Mouse (Mus musculus) cerebellum, postnatal 4 days (tissue): Measurements from ENCODE around the gene Tfcp2.
"Not testable (repeated sequence)": the region's sequence is repeated elsewhere in the genome, so short reads cannot be mapped to it uniquely, and the experiment has no call there.

Experiments
- DNase-seq, 2 experiments: peaks; one replicate each; pipeline ENCODE4 v3.0.0; 2022; ENCODE audit warnings: low spot score in 2 of 2, mixed read lengths in 1 of 2

The Tfcp2 gene

GRCm38 (mm10) chr15:100488297-100488696, 63.5 kb downstream of the Tfcp2 start:
- DNase-seq: not testable (repeated sequence)

DNA sequence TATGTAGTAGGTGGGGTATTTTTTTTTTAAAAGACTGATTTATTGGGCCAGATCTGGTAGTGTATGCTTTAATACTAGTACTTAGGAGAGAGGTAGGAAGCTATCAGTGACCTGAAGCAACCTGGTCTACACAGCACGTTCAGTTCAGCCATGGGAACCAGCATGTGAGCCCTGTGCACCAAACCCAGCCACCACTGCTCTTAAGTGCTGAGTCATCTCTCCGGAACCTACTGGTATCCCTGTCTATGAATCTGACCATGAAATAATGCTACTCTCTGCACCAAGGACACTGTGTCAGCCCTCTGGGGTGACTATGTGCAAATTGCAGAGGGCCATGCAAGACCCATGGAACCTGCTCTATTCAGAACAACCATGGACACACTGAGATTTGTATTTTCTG, 64.8 kb downstream of the Tfcp2 start:
- DNase-seq: no peak

- DNase-seq: no peak
These were observed 65.4 kb downstream of the Tfcp2 start for GRCm38 (mm10) chr15:100486450-100486849.

DNA sequence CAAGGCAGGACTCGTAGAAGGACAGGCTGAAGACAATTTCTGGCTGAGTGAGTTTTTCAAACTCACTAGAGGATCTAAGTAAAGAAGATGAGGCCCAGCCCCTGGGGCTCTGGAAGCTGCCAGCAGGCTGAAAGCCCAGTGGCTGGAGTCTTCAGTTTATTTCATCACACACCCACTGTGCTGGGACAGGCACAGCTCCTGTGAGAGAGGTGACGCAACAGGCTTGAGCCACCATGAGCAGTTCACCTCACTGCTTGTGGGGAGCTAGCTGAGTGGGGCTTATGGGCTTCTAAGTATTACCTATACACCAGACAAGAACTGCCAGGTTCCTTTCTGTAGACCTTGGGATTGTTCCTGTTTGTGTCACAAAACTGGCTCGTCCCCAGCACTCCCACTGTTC, 66.2 kb downstream of the Tfcp2 start:
- DNase-seq: no peak

GRCm38 (mm10) chr15:100478925-100479324, 72.9 kb downstream of the Tfcp2 start:
- no peak for DNase-seq

GRCm38 (mm10) chr15:100478351-100478750, 73.5 kb downstream of the Tfcp2 start:
- no peak for DNase-seq

- DNase-seq: no peak
These were observed 77.8 kb downstream of the Tfcp2 start for GRCm38 (mm10) chr15:100473926-100474503.

- DNase-seq: no peak
These were observed 81.8 kb downstream of the Tfcp2 start for GRCm38 (mm10) chr15:100470037-100470436.

GRCm38 (mm10) chr15:100469189-100469545, 82.6 kb downstream of the Tfcp2 start:
- no peak for DNase-seq

DNA sequence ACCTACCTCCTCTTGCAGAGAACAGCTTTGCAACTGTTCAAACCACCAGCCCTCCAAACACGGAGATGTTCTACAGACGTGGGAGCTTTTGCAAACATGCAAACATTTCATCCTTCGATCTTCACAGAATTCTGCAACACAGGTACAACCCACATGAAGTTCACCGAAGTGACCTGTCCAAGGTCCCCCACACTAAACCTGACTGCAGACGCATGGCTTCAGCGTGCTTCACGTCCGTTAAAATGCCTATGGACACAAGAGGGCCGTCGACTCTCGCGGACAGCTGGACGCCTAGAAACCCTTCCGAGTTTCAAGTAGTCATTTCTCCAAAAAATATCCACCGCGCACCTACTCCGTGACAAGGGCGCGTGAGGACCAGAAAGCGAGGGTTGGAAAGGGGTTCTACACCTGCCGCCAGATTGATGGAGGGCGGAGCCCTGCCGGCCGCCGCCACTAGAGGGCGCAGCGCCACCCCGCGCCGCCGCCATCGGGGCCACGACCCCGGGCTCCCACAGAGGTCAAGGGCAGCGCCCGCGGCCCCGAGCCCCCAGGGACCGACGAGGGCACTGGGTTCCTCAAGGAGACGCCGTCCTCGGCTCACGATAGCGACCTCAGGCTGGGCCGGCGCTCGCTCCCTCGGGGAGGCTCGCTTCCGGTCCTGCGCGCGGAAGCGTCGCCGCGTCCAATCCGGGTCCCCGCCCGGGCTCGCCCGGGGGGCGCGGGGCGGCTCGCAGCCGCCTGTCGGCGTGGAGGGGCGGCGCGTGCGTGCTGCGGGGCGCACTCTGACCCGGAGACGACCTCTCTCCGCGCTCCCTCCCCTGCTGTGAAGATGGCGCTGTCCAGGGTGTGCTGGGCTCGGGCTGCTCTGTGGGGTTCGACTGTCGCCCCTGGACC, 83.3 kb downstream of the Tfcp2 start, which contains the start of gene Letmd1:
Gene Letmd1 (plus strand): TSS at position 729 of the 894 bp plus-strand sequence.
- peak; percentile 82 to 89 for DNase-seq

DNA sequence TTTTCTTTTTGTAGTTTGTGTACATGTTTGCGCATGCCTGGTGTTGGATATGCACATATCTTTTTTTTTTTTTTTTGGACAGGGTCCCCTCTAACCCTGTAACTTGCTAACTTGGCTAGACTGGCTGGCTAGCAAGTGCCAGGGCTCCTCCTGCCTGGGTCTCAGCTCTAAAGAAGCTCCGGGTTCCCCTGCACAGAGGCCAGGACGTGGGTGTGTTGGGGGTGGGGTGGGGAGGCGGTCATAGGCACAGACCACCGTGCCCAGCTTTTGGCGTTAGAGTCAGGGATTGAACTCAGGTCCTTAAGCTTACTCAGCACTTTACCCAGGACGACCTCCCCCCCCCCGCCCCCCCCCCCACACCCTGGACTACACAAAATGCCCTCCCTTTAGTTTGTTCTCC, 84.1 kb downstream of the Tfcp2 start:
- DNase-seq: no peak

- no peak for DNase-seq
These were observed 86.4 kb downstream of the Tfcp2 start for GRCm38 (mm10) chr15:100465432-100465831.

GRCm38 (mm10) chr15:100463712-100464111, 88.1 kb downstream of the Tfcp2 start:
- DNase-seq: peak; percentile 59 to 77

DNA sequence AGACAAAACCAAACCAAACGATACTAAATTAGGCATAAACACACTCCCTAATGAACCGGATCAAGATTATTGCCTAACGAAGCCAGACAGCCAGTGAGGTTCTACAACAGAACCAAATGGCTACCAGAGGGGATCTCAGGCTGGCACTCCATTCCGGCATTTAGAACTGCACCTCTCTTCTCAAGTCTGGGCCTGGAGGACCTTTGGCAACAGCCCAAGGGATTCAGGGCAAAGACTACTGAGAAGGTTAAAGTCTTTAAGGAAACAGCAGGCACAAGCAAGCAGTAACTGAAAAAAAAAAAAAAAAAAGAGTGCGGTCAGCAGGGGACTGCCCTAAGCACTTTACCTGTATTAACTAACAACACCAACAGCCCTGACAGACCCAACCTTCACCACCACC, 89.7 kb downstream of the Tfcp2 start:
- DNase-seq: no peak

DNA sequence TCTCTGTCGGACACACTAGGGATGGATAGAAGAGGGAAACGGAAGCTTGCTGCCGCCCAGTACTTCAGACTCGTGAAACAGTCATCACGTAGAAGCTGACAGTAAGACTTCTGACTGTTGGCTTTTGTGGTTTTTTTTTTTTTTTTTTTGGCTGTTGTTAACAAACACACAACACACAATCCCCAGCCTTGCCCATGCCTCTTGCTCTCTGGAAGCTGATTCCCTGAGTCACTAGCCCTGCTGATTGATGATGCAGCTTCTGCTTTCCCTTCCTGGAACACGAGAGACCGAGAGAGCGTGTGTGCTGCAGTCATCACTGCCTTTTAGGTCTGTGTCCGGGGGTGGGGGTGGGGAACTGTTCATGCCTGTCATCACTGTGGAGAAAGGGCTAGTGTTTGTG, 90.2 kb downstream of the Tfcp2 start:
- no peak for DNase-seq

DNA sequence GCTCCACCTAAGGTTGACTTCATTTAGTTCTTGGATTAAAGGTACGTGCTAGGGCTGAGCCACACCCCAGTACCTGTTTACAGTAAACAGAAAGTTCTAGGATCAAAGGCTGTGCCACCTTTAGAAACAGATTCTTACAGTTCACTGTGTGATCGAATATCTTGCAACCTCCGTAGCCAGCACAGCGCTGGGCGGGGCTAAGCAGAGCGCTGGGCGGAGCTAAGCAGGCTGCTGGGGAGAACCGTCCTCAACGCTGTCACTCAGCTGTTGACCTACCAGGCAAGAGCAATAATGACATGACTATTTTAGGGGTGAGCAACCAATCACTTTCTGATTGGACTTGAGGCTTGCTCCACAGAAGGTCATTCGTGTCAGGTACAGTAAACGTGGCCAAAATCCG, 90.9 kb downstream of the Tfcp2 start:
- DNase-seq: no peak

DNA sequence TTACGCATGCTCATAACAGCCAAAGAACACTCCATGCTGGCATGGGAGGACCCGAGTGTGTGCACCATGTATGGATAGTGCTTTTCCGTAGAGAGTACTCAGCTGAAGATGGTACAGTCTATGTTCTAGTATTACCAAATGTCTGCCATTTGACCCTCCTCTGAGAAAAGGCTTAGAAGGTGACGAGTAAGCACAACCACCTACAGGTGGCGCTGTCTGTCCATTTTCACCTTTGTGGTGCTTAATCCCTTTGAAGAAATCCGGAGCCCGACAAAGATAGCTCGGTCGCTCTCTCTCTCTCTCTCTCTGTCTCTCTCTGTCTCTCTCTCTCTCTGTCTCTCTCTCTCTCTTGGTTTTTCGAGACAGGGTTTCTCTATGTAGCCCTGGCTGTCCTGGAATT, 93.8 kb downstream of the Tfcp2 start:
- peak in 1 of 2 experiments; percentile 52 for DNase-seq

DNA sequence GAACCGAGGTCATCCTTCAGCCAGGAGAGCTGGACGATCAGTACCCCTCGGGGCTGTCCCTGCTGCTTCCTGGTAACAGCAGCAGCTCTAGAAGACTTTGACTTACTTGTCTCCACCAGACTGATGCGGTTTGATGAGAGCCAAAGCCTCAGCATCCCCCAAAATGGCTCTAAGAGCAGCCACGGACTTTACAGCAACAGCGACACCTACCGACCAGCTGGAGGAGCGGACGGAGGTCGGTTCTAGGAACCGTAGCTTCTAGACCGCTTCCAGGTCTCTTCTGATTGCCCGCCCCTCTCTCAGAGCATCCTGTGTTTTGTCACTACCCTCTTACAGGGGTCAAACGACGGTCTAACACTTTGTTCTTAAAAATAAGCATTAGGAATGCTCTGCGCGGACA, 94.5 kb downstream of the Tfcp2 start:
- peak; percentile 55 to 76 for DNase-seq

GRCm38 (mm10) chr15:100456356-100456991, 95.3 kb downstream of the Tfcp2 start:
- DNase-seq: no peak

DNA sequence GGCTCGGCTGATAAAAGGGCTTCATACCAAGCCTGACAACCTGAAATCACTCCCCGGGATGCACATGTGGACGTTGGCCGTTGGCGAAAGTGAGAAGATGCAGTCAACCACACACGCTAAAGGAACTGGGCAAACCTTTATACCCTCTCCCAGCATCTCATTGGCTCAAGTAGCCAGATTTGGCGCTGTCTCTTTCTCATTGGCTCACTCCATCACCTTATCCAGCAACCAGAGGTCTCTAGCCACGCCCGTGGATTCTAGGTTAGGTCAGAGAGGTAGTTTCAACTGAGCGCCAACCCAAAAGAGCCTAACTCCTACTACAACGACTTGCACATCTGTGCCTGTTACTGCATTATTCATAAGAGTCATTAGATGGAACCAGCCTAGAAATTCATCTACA, 99.3 kb downstream of the Tfcp2 start:
- DNase-seq: no peak

GRCm38 (mm10) chr15:100451245-100451644, 100.6 kb downstream of the Tfcp2 start:
- peak; percentile 37 to 69 for DNase-seq

DNA sequence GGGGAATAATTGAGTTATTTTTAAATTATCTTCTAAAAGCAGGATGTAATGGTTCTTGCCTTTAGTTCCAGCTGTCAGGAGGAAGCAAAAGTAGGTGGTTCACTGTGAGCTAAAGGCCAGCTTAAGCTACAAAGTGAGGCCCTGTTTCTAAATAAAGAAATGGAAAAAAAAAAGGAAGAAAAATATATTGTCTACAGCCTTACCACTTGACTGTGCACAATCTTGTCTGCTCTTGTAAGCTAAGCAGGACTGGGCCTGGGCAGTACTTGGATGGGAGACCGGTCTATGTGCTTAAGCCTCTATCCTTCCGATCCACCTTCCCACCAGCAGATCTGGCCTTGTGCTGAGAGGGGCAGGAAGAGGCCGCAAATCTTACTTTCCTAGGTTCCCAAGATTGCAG, 102.3 kb downstream of the Tfcp2 start:
- no peak for DNase-seq

- DNase-seq: no peak
These were observed 103.2 kb downstream of the Tfcp2 start for GRCm38 (mm10) chr15:100448572-100448971.
